Mouse (Mus musculus) CD4-positive naive resting alpha-beta T cell, adult 76 days (primary cell): ENCODE data around the gene Gm16506. TPM values are rescaled to one million over a fixed set of nuclear protein-coding genes. Genes with fewer than 3 reads are reported as not detected.

Source experiments
- total RNA-seq: library from RNA; stranded (reverse); gene quantifications from one replicate; pipeline ENCODE4 v1.2.4, GENCODE M21; 2023

The Gm16506 gene
- total RNA-seq = not detected

DNA sequence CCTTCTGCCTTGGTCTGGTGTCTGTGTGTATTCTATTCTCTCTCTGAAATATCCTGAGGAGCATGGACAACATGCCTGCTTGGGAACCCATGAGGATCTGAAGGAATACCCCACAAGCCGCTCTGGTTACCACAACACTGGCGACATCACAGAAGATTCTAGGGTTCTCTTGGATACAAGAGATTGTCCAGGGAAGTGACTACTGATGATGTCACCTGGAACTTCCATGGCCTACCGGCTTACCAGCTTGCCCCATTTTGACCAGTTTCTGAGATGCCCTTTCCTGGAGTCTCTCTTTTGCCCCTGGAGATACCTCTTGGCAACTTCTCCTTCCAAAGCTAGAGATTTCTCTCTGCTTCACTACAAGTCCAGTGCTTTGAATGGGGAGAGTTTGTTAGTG is at the start of gene Gm16506:
Gene Gm16506 (minus strand): TSS at position 101 of the 400 bp plus-strand sequence.

GRCm38 (mm10) chr14:43747566-43747965 is 20.3 kb upstream of the Gm16506 start, which contains the start of gene Gm6526:
TSS of gene Gm6526 (plus strand) at chr14:43747866.

GRCm38 (mm10) chr14:43697621-43698020 is 29.7 kb downstream of the Gm16506 start, which contains the start of gene Gm7324:
TSS of gene Gm7324 (plus strand) at chr14:43697828.

DNA sequence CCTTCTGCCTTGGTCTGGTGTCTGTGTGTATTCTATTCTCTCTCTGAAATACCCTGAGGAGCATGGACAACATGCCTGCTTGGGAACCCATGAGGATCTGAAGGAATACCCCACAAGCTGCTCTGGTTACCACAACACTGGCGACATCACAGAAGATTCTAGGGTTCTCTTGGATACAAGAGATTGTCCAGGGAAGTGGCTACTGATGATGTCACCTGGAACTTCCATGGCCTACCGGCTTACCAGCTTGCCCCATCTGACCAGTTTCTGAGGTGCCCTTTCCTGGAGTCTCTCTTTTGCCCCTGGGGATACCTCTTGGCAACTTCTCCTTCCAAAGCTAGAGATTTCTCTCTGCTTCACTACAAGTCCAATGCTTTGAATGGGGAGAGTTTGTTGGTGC is 50.2 kb downstream of the Gm16506 start, which contains the start of gene Gm8165:
Gene Gm8165 (minus strand): TSS at position 101 of the 400 bp plus-strand sequence.

Other genes starting within 250 kb of the Gm16506 start
- not detected for gene Gm5799, start 183.9 kb downstream of the Gm16506 start, total RNA-seq
- gene Gm17654, start 148.3 kb downstream of the Gm16506 start, total RNA-seq = not detected
- gene Gm10375, start 119.5 kb downstream of the Gm16506 start, total RNA-seq = not detected
- gene Gm8165, start 50.3 kb downstream of the Gm16506 start, total RNA-seq = not detected
- gene Gm7324, start 29.7 kb downstream of the Gm16506 start, total RNA-seq = 2.2 TPM
- gene Gm6526, start 20.4 kb upstream of the Gm16506 start, total RNA-seq = not detected
- gene Gm8180, start 57.3 kb upstream of the Gm16506 start, total RNA-seq = not detected
- gene Ear1, start 148.0 kb upstream of the Gm16506 start, total RNA-seq = not detected
- gene Ear10, start 196.1 kb upstream of the Gm16506 start, total RNA-seq = not detected
- gene Gm8113, start 197.9 kb upstream of the Gm16506 start, total RNA-seq = not detected
- not detected for gene Ang5, start 229.6 kb upstream of the Gm16506 start, total RNA-seq